Mouse (Mus musculus) testis, adult 2 months (tissue): Measurements from ENCODE around the gene Smim5. TPM values are rescaled to one million over a fixed set of nuclear protein-coding genes. Genes with fewer than 3 reads are reported as not detected.

Experiments used
- H3K27ac ChIP-seq: fragments of 200-500 bp; 2 replicates; pipeline ENCODE4 v1.5.1; 2012; ENCODE audit warnings: low read depth, low read length; ENCODE audit not compliant: control insufficient read depth, insufficient read depth
- H3K27me3 ChIP-seq: fragments of 200-500 bp; 2 replicates; pipeline ENCODE4 v1.6.1; 2012; ENCODE audit warnings: mild to moderate bottlenecking, low read length, moderate library complexity; ENCODE audit not compliant: control insufficient read depth, insufficient read depth
- H3K36me3 ChIP-seq: fragments of 200-500 bp; 2 replicates; pipeline ENCODE4 v1.6.1; 2012; ENCODE audit warnings: mild to moderate bottlenecking, low read length; ENCODE audit not compliant: control insufficient read depth, insufficient read depth
- H3K4me1 ChIP-seq: fragments of 200-500 bp; 2 replicates; pipeline ENCODE4 v1.6.1; 2012; ENCODE audit warnings: low read length; ENCODE audit not compliant: control insufficient read depth, insufficient read depth
- H3K4me3 ChIP-seq: fragments of 200-500 bp; 2 replicates; pipeline ENCODE4 v1.5.1; 2012; ENCODE audit warnings: low read depth, mild to moderate bottlenecking, low read length, moderate library complexity, mixed read lengths; ENCODE audit not compliant: control insufficient read depth
- CTCF ChIP-seq: fragments of 200-500 bp; IDR thresholded peaks from 2 replicates; pipeline ENCODE4 v1.5.1; 2012; ENCODE audit warnings: low read depth, mild to moderate bottlenecking, inconsistent platforms, low read length, moderate library complexity; ENCODE audit not compliant: control insufficient read depth, insufficient read depth, insufficient replicate concordance
- POLR2A ChIP-seq: fragments of 200-500 bp; IDR thresholded peaks from 2 replicates; pipeline ENCODE4 v1.6.1; 2012; ENCODE audit warnings: low read depth, mild to moderate bottlenecking, inconsistent platforms, low read length, moderate library complexity; ENCODE audit not compliant: control insufficient read depth
- polyA plus RNA-seq: library from polyadenylated mRNA; depleted of rRNA; stranded (reverse); fragments of >200 nt; gene quantifications from 2 replicates; pipeline ENCODE4 v1.2.3, GENCODE M21; 2012

The Smim5 gene
- polyA plus RNA-seq, 1 experiment: not detected

DNA sequence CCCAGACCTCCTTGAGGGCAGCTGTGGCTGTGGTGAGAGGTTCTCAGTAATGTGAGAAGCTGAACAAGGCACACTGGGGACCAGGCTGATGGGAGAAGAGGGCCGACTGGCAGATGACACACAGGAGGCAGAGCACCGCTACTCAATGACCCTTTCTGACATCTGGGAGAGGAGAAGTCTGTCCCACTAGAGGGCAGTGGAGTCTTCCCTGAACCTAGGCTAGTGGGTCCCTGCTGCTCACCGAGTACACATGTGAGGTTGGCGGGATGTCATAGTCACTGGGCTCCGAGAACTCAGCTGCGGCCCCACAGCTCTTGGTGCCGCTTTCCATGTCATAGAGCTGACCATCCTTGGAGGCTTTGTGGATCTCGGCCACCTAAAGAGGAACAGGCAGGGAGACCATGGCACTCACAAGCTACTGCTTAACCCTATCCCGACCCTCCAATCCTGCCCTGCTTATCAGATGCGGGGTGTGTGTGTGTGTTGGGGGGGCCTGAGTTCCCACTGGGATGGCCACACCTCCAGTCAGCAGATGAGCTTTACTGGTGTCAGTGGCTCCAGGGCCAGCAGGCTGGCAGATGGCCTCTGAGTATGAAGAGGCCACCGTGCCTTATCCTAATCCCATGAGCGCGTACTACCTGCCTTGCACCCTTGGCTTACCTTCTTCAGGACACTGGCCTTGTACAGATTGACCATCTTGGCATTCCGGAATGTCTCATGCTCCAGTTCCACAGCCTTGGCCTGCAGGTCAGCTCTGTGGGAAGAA, 4.8 kb upstream of the Smim5 start:
- H3K4me1 ChIP-seq: no peaks in the 10 kb centered on the region; the same call in none of the 2 replicates
- no peak overlapping the region for H3K4me3 ChIP-seq
- no peak overlapping the region for H3K27ac ChIP-seq
- no peaks in the 10 kb centered on the region for H3K27me3 ChIP-seq
- no peaks in the 10 kb centered on the region for H3K36me3 ChIP-seq
- peak; percentile 34; the same call in 1 of the 2 replicates for TF ChIP-seq CTCF
- TF ChIP-seq POLR2A: no peak

DNA sequence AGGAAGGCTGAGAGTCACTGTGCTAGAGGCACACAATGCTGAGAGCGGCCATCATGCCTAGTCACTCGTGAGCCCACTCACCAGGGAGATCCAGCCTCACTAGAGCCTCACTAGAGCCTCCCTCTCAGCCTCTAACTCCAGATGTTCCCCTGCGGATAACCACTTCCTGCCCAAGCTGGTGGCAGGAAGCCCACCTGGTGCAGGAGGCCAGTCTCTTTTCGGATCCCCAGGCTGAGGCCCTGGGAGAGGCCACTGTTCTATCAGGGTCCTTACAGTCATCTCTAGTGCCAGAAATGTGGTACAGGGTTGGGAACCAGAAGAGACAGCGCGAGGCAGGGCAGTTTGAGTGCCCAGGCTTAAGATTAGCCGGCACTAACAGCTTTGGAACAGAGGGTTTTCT, 1.3 kb upstream of the Smim5 start:
- peaks cover 2% of the 10 kb centered on the region for H3K4me1 ChIP-seq
- no peaks in the 10 kb centered on the region for H3K27me3 ChIP-seq
- no peaks in the 10 kb centered on the region for H3K36me3 ChIP-seq
- H3K4me3 ChIP-seq: no peak overlapping the region
- no peak for TF ChIP-seq POLR2A
- no peak for TF ChIP-seq CTCF
- H3K27ac ChIP-seq: no peak overlapping the region

DNA sequence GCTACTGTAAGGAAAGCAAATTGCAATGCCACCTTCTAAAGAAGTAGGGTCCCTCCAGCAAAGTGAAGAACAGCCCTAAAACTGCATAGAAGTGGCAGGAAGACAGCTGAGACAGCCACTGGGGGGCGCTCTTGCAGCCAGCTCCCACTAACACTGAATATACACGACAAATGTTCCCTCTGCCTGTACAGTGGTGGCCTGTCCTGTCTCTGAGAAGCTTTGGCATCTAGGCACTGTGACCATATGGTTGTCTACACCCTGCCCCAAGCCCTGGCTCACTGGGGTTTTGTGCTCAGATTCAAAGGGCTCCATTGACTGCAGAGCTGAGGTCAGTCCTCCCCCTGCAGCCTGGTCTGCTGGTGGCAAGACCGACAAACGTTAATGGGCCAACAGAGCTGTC, 880 bp upstream of the Smim5 start:
- no peaks in the 10 kb centered on the region for H3K27me3 ChIP-seq
- H3K36me3 ChIP-seq: no peaks in the 10 kb centered on the region
- TF ChIP-seq POLR2A (no peak), CTCF (peak; percentile 64; the same call in 1 of the 2 replicates)

GRCm38 (mm10) chr11:115900561-115901337, 983 bp downstream of the Smim5 start:
- peaks cover 2% of the 10 kb centered on the region for H3K4me1 ChIP-seq
- H3K27me3 ChIP-seq: no peaks in the 10 kb centered on the region
- no peak overlapping the region for H3K27ac ChIP-seq
- no peak overlapping the region for H3K4me3 ChIP-seq
- H3K36me3 ChIP-seq: no peaks in the 10 kb centered on the region
- TF ChIP-seq CTCF: no peak
- TF ChIP-seq POLR2A: no peak

More for the DNA sequence above, 880 bp upstream of the Smim5 start:
- Histone ChIP-seq H3K4me1 (peaks cover 2% of the 10 kb centered on the region), H3K27ac (no peak overlapping the region), H3K4me3 (no peak overlapping the region)

GRCm38 (mm10) chr11:115901338-115902161, 1.8 kb downstream of the Smim5 start:
- H3K4me1 ChIP-seq: peaks cover 2% of the 10 kb centered on the region
- H3K36me3 ChIP-seq: no peaks in the 10 kb centered on the region
- no peak overlapping the region for H3K27ac ChIP-seq
- no peak overlapping the region for H3K4me3 ChIP-seq
- H3K27me3 ChIP-seq: no peaks in the 10 kb centered on the region
- TF ChIP-seq CTCF (no peak), POLR2A (no peak)

DNA sequence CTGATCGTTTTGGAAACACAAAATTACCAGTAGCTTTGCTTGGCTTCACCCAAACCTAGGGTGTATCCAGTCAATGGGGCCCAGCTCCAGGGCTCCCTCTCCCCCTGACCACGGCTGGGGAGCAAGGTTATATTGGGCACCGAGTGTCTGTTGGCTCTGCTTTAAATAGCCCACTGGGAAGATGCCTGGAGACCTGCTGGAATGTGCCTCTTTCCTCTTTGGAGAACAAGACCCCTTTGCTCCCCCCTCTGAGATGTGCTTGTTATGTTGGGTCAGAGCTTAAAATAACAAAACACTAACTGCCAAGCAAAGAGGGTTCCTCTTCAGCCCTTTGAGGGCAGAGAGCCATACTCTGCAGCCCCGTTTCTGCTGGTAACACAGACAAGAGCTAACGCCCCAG, 2.4 kb downstream of the Smim5 start:
- TF ChIP-seq POLR2A: no peak
- TF ChIP-seq CTCF: no peak
- Histone ChIP-seq H3K4me1 (peaks cover 2% of the 10 kb centered on the region), H3K27ac (no peak overlapping the region), H3K4me3 (no peak overlapping the region), H3K36me3 (no peaks in the 10 kb centered on the region), H3K27me3 (no peaks in the 10 kb centered on the region)
